Mouse (Mus musculus): ENCODE data around the gene Gm10518.

- TF ChIP-seq GATA1 (IDR thresholded peaks at IDR 0.05; ENCODE audit: borderline replicate concordance, low read length) (no peak), FLI1 (IDR thresholded peaks at IDR 0.05; ENCODE audit: low read length) (no peak)
Measured at GRCm38 (mm10) chr1:179804140-179804881, 1.1 kb downstream of the Gm10518 start.

Data from megakaryocyte, embryonic 14.5 days (primary cell).